Mouse (Mus musculus) CH12.LX (cell line): ENCODE results near the gene S1pr1. TPM values are rescaled to one million over a fixed set of nuclear protein-coding genes. Genes with fewer than 3 reads are reported as not detected.

Source experiments
- DNase-seq: peaks from one replicate; pipeline ENCODE4 v3.0.0-alpha.2; 2013; ENCODE audit errors: extremely low read depth
- H3K27ac ChIP-seq: 2 replicates; pipeline ENCODE4 v1.5.1; 2012; ENCODE audit warnings: low read depth, mild to moderate bottlenecking, control low read depth, moderate library complexity; ENCODE audit not compliant: insufficient read depth
- H3K27me3 ChIP-seq: replicated peaks from 2 replicates; pipeline ENCODE3; 2012; ENCODE audit warnings: inconsistent platforms
- H3K36me3 ChIP-seq, 2 experiments: replicated peaks in 1 of 2; 2 replicates each; pipeline versions ENCODE3 to v1.6.1; 2012; ENCODE audit warnings: inconsistent platforms in 1 of 2, low read length in 1 of 2, mild to moderate bottlenecking in 1 of 2, mixed read lengths in 1 of 2, moderate library complexity in 1 of 2; ENCODE audit not compliant: control insufficient read depth in 1 of 2, insufficient read depth in 1 of 2
- H3K4me1 ChIP-seq, 2 experiments: 2 replicates each; pipeline ENCODE4 v1.6.1; 2012; ENCODE audit warnings: inconsistent platforms in 1 of 2, moderate library complexity in 1 of 2; ENCODE audit not compliant: insufficient read depth in 2 of 2, control insufficient read depth in 1 of 2
- H3K4me2 ChIP-seq: 2 replicates; pipeline ENCODE4 v1.6.1; 2012; ENCODE audit warnings: low read depth, mild to moderate bottlenecking, control low read depth; ENCODE audit not compliant: poor library complexity, insufficient read depth, severe bottlenecking
- H3K4me3 ChIP-seq, 3 experiments: fragments of 150-350 bp in 1 of 3; sonication (generic) in 1 of 3; replicated peaks in 1 of 3; 2 replicates each; pipeline versions ENCODE3 to v1.5.1; 2011 to 2012; ENCODE audit warnings: low read depth in 2 of 3, low read length in 2 of 3, mild to moderate bottlenecking in 2 of 3, moderate library complexity in 2 of 3, control low read depth in 1 of 3, improper control_type of control experiment in 1 of 3, inconsistent platforms in 1 of 3, mixed read lengths in 1 of 3; ENCODE audit not compliant: poor library complexity in 1 of 3
- H3K79me2 ChIP-seq: replicated peaks from 2 replicates; pipeline ENCODE4 v1.6.1; 2012; ENCODE audit warnings: mild to moderate bottlenecking, moderate library complexity; ENCODE audit not compliant: control insufficient read depth, poor library complexity, insufficient read depth, severe bottlenecking; ENCODE audit errors: extremely low read depth
- H3K9ac ChIP-seq: 2 replicates; pipeline ENCODE4 v1.6.1; 2012; ENCODE audit warnings: low read depth, mild to moderate bottlenecking, control low read depth, moderate library complexity; ENCODE audit not compliant: insufficient read depth
- H3K9me3 ChIP-seq: replicated peaks from 2 replicates; pipeline ENCODE3; 2012; ENCODE audit warnings: low read length, inconsistent platforms, mixed read lengths
- CHD1 ChIP-seq: IDR thresholded peaks from 2 replicates; pipeline ENCODE4 v1.6.1; 2012; ENCODE audit warnings: low read depth, low read length, improper control_type of control experiment, inconsistent platforms
- CHD2 ChIP-seq: IDR thresholded peaks from 2 replicates; pipeline ENCODE4 v1.6.1; 2011; ENCODE audit warnings: low read length, improper control_type of control experiment
- CTCF ChIP-seq, 2 experiments: IDR thresholded peaks in 1 of 2; conservative IDR thresholded peaks in 1 of 2; 2 replicates each; pipeline ENCODE4 v1.5.1; 2011 to 2012; ENCODE audit warnings: low read depth in 2 of 2, low read length in 2 of 2, improper control_type of control experiment in 1 of 2, inconsistent platforms in 1 of 2, mild to moderate bottlenecking in 1 of 2, moderate library complexity in 1 of 2
- HCFC1 ChIP-seq: IDR thresholded peaks from 2 replicates; pipeline ENCODE4 v1.6.1; 2012; ENCODE audit warnings: low read depth, mild to moderate bottlenecking, inconsistent platforms, low read length, improper control_type of control experiment
- IRF4 ChIP-seq: IDR thresholded peaks from 2 replicates; pipeline ENCODE4 v1.6.1; 2014; ENCODE audit warnings: low read depth, mild to moderate bottlenecking, inconsistent platforms, low read length, improper control_type of control experiment
- JUN ChIP-seq: IDR thresholded peaks from 2 replicates; pipeline ENCODE4 v1.6.1; 2011; ENCODE audit warnings: low read depth, mild to moderate bottlenecking, low read length, improper control_type of control experiment, moderate library complexity; ENCODE audit not compliant: insufficient read depth
- KAT2A ChIP-seq: IDR thresholded peaks from 2 replicates; pipeline ENCODE4 v1.6.1; 2012; ENCODE audit warnings: low read length, improper control_type of control experiment, inconsistent platforms; ENCODE audit not compliant: insufficient replicate concordance
- MEF2A ChIP-seq: IDR thresholded peaks from 2 replicates; pipeline ENCODE4 v1.6.1; 2014; ENCODE audit warnings: low read depth, mild to moderate bottlenecking, inconsistent platforms, low read length, improper control_type of control experiment, borderline replicate concordance
- MXI1 ChIP-seq: IDR thresholded peaks from 2 replicates; pipeline ENCODE4 v1.6.1; 2011; ENCODE audit warnings: mild to moderate bottlenecking, low read depth, low read length, improper control_type of control experiment
- NELFE ChIP-seq: IDR thresholded peaks from 2 replicates; pipeline ENCODE4 v1.6.1; 2011; ENCODE audit warnings: low read depth, low read length, improper control_type of control experiment
- NRF1 ChIP-seq: IDR thresholded peaks from 2 replicates; pipeline ENCODE4 v1.6.1; 2014; ENCODE audit warnings: low read depth, mild to moderate bottlenecking, inconsistent platforms, low read length, improper control_type of control experiment, moderate library complexity
- PAX5 ChIP-seq: IDR thresholded peaks from 2 replicates; pipeline ENCODE4 v1.6.1; 2012; ENCODE audit warnings: low read length, inconsistent platforms, mixed read lengths
- RCOR1 ChIP-seq: conservative IDR thresholded peaks from 2 replicates; pipeline ENCODE4 v1.6.1; 2012; ENCODE audit warnings: low read depth, mild to moderate bottlenecking, inconsistent platforms, low read length, improper control_type of control experiment
- SMC3 ChIP-seq: IDR thresholded peaks from 2 replicates; pipeline ENCODE4 v1.6.1; 2011; ENCODE audit warnings: low read depth, low read length, improper control_type of control experiment
- USF1 ChIP-seq: IDR thresholded peaks from 2 replicates; pipeline ENCODE4 v1.6.1; 2014; ENCODE audit warnings: low read depth, mild to moderate bottlenecking, inconsistent platforms, low read length, improper control_type of control experiment
- USF2 ChIP-seq: conservative IDR thresholded peaks from 2 replicates; pipeline ENCODE4 v1.6.1; 2011; ENCODE audit warnings: low read depth, low read length, improper control_type of control experiment
- ZMIZ1 ChIP-seq: IDR thresholded peaks from 2 replicates; pipeline ENCODE4 v1.6.1; 2012; ENCODE audit warnings: low read depth, mild to moderate bottlenecking, inconsistent platforms, low read length, improper control_type of control experiment
- ZNF384 ChIP-seq: IDR thresholded peaks from 2 replicates; pipeline ENCODE4 v1.6.1; 2012; ENCODE audit warnings: low read depth, low read length, improper control_type of control experiment, inconsistent platforms
- dilution Hi-C: fragments of 300-500 bp; cut with MboI; formaldehyde crosslinking; loops from 2 replicates; pipeline ENCODE4 v1.14.3; 2020; ENCODE audit warnings: low sequenced_read_pairs; ENCODE audit not compliant: extremely low pct_unique_long_range_greater_than_20kb, extremely low pct_ligation_motif_present
- in situ Hi-C: fragments of 300-500 bp; cut with MboI; formaldehyde crosslinking; loops from 3 replicates; pipeline ENCODE4 v1.14.3; 2019; ENCODE audit warnings: low sequenced_read_pairs, low pct_ligation_motif_present, low pct_unique_long_range_greater_than_20kb, mixed read lengths
- polyA plus RNA-seq: library from polyadenylated mRNA; unstranded; fragments of >175 nt; gene quantifications from 2 replicates; pipeline ENCODE4 v1.2.1, GENCODE M21; 2012; ENCODE audit warnings: low read depth; ENCODE audit not compliant: insufficient read length
- total RNA-seq, 2 experiments: library from RNA; depleted of rRNA; stranded (reverse); fragments of 300-350 nt in 1 of 2; fragments of >200 nt in 1 of 2; gene quantifications; 2 replicates each; pipeline ENCODE4 v1.2.3; 2012 to 2014

The S1pr1 gene
- total and polyA plus RNA-seq, 3 experiments, result 1.8 to 7.1 (median 4.6) TPM

DNA sequence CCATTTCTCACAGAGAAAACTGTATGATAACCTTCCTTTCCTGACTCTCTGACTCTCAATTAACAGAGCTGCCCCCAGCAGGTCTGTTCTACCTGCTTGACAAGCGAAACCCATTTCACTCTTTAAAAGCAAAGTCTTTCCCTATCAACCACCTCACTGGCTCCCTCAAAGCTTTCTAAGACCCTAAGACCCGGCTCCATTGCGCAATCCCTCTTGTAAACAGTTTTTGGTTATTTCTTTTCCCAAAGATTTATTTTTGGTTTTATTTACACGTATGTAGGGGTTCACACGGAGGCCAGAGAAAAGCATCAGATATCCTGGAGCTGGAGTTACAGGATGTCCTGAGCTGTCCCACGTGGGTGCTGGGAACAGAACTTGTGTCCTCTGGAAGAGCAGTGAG lies 4.0 kb upstream of the S1pr1 start:
- Histone ChIP-seq H3K27me3 (peaks cover 3% of the 10 kb centered on the region), H3K9ac (no peak overlapping the region), H3K27ac (no peak overlapping the region), H3K36me3 (no peaks in the 10 kb centered on the region), H3K4me1 (peaks cover 8 to 17% of the 10 kb centered on the region in 2 experiments; a peak in 3 of 4 replicates), H3K9me3 (no peaks in the 10 kb centered on the region), H3K4me3 (no peak overlapping the region), H3K79me2 (no peaks in the 10 kb centered on the region), H3K4me2 (no peak overlapping the region)
- DNase-seq, result no peak
- dilution Hi-C loops, result no loop called here
- in situ Hi-C loops, result no loop called here
- TF ChIP-seq MXI1, result no peak
- no peak for TF ChIP-seq CHD1
- no peak for TF ChIP-seq NELFE
- no peak for TF ChIP-seq IRF4
- no peak for TF ChIP-seq CHD2
- no peak for TF ChIP-seq ZNF384
- no peak for TF ChIP-seq USF1
- TF ChIP-seq USF2, result no peak
- TF ChIP-seq PAX5, result no peak
- TF ChIP-seq KAT2A, result no peak
- no peak for TF ChIP-seq HCFC1
- no peak for TF ChIP-seq JUN
- TF ChIP-seq SMC3, result no peak
- no peak for TF ChIP-seq ZMIZ1
- no peak for TF ChIP-seq NRF1

DNA sequence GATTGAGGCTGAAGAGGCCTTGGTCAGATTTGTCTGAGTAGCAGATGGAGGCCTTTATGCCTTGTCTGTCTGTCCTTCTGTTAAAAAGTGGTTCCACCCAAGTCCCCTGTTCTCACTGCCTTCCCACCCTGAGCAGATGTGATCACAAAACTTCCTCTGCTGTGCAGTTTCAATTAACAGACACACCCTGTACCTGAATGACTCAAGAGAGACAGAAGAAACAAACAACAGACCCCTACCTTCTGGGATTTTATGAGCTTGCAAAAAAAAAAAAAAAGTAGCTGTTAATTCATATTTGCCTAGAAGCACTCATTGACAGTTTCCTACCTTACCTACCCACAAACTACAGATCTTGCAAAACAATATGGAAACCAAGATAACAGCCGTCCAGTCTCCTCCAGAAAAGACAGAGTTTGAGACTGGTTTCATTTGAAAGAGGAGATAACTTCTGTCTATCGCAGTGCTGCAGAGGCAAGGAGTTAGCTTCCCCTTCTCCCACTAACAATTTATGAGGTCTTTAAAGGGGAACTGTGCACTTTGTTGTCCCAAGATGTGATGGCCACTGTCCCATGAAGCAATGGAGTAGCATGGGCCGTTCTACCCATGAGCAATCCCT lies 1.1 kb upstream of the S1pr1 start:
- peaks cover 12% of the 10 kb centered on the region for H3K9me3 ChIP-seq
- H3K36me3 ChIP-seq, result peaks cover 7 to 17% of the 10 kb centered on the region in 2 experiments
- H3K4me2 ChIP-seq, result peak overlapping the region; percentile 82; the same call in 1 of the 2 replicates
- H3K4me1 ChIP-seq, result peaks cover 19 to 34% of the 10 kb centered on the region in 2 experiments
- in situ Hi-C loops (no loop called here), dilution Hi-C loops (no loop called here)
- H3K79me2 ChIP-seq, result no peaks in the 10 kb centered on the region
- peaks cover 3% of the 10 kb centered on the region for H3K27me3 ChIP-seq
- no peak for DNase-seq
- H3K9ac ChIP-seq, result no peak overlapping the region
- no peak overlapping the region for H3K4me3 ChIP-seq
- H3K27ac ChIP-seq, result no peak overlapping the region
- no peak for TF ChIP-seq CTCF (conservative IDR thresholded peaks at IDR 0.05 in 1 of 2, IDR thresholded peaks at IDR 0.05 in 1 of 2; ENCODE audit: low read depth in 2 of 2, low read length in 2 of 2)
- TF ChIP-seq IRF4, result peak; percentile 44; the same call in 1 of the 2 replicates
- 0 out of 2 replicates have a peak, but pooled peaks have one; percentile 26 for TF ChIP-seq RCOR1
- no peak for TF ChIP-seq MEF2A
- TF ChIP-seq ZNF384, result peak; percentile 87
